Mouse (Mus musculus): ENCODE measurements around the gene Get4. TPM values are rescaled to one million over a fixed set of nuclear protein-coding genes. Genes with fewer than 3 reads are reported as not detected.

The Get4 gene
- polyA plus RNA-seq, 1 experiment from 2014 or later: 123 TPM

DNA sequence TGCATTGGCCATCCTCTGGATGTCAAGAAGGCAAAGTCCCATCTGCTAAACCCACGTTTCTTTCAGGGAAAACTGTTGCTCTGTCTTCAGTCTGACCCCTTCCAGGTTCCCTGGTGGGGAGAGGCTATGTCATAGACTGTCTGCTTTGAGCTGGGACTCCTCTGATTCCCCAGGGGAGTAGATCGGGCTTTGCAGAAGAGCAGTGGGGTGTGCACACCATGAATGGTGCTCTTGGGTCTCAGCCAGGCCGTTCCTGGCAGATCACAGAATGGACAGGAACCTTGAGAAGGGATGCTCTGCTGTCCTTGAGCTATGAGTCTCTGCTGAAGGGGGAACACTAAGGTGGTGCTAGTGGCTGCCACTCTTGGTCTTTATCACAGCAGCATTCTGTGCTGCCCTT is 3.3 kb upstream of the Get4 start:
- WGBS: 82% methylated on average over 3 of the region's 3 CpGs

GRCm38 (mm10) chr5:139251279-139251678 is 845 bp upstream of the Get4 start:
- H3K4me1 ChIP-seq: peaks cover 26% of the 10 kb centered on the region
- no peaks in the 10 kb centered on the region for H3K9me3 ChIP-seq (replicated peaks)
- peak overlapping the region; percentile 89 for H3K4me3 ChIP-seq
- peak overlapping the region; percentile 92 for H3K4me2 ChIP-seq (replicated peaks)
- no peaks in the 10 kb centered on the region for H3K27me3 ChIP-seq
- H3K36me3 ChIP-seq: peaks cover 41% of the 10 kb centered on the region
- peak overlapping the region; percentile 69 for H3K9ac ChIP-seq
- 80% methylated on average over 7 of the region's 7 CpGs for WGBS
- ATAC-seq (ENCODE audit: low FRiP score): no peak
- peak overlapping the region; percentile 92 for H3K27ac ChIP-seq

More for the DNA sequence above, 3.3 kb upstream of the Get4 start:
- no peak for ATAC-seq (ENCODE audit: low FRiP score)
- Histone ChIP-seq H3K9ac (no peak overlapping the region), H3K4me3 (no peak overlapping the region), H3K27ac (no peak overlapping the region), H3K27me3 (no peaks in the 10 kb centered on the region), H3K4me1 (peaks cover 14% of the 10 kb centered on the region), H3K4me2 (replicated peaks) (no peak overlapping the region), H3K9me3 (replicated peaks) (no peaks in the 10 kb centered on the region), H3K36me3 (peaks cover 66% of the 10 kb centered on the region)

DNA sequence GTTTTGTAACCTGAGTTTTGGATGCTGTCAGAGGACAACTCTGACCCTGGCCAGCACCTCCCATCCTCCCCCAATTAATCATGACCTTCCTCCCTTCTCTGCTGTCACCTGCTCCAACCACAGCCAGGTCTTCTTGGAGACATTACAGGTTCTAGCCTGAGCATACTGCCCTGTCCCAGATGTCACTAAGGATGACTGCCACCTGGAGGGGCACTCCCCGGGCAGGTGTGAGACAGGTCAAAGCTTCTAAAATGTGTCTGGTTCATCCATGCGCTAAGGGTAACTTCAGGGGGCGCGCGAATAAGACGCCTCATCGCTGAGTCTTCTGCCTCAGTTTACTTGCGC is 416 bp upstream of the Get4 start:
- WGBS: 0% methylated on average over 8 of the region's 8 CpGs
- peak overlapping the region; percentile 92 for H3K27ac ChIP-seq
- H3K36me3 ChIP-seq: peaks cover 37% of the 10 kb centered on the region

DNA sequence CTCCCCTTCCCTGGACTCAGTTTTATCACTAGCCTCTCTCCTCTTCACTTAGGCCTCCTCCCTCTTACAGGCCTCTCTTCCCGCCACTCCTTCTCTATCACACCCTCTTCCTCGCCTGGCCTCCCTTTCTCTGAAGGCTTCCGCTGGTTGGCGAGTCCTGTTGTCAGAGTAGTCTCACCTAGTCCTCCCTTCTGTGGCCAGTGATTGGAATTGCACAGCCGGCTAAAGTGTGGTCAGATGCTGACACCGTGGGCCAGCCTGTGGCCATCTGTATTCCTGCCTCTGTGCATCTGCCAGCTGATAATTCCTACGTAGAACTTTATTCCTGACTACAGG is 754 bp downstream of the Get4 start:
- Histone ChIP-seq H3K27ac (peak overlapping the region; percentile 92), H3K9me3 (replicated peaks) (no peaks in the 10 kb centered on the region), H3K4me2 (replicated peaks) (peak overlapping the region; percentile 92), H3K36me3 (peaks cover 30% of the 10 kb centered on the region), H3K9ac (peak overlapping the region; percentile 87), H3K4me3 (peak overlapping the region; percentile 89), H3K27me3 (no peaks in the 10 kb centered on the region), H3K4me1 (peaks cover 26% of the 10 kb centered on the region)
- ATAC-seq (ENCODE audit: low FRiP score): no peak; the same call in 1 of the 2 replicates
- 0% methylated on average over 7 of the region's 7 CpGs for WGBS

More for the DNA sequence above, 416 bp upstream of the Get4 start:
- Histone ChIP-seq H3K4me1 (peaks cover 26% of the 10 kb centered on the region), H3K4me2 (replicated peaks) (peak overlapping the region; percentile 92), H3K27me3 (no peaks in the 10 kb centered on the region), H3K9me3 (replicated peaks) (no peaks in the 10 kb centered on the region), H3K9ac (peak overlapping the region; percentile 69), H3K4me3 (peak overlapping the region; percentile 89)
- ATAC-seq (ENCODE audit: low FRiP score): peak; percentile 64

DNA sequence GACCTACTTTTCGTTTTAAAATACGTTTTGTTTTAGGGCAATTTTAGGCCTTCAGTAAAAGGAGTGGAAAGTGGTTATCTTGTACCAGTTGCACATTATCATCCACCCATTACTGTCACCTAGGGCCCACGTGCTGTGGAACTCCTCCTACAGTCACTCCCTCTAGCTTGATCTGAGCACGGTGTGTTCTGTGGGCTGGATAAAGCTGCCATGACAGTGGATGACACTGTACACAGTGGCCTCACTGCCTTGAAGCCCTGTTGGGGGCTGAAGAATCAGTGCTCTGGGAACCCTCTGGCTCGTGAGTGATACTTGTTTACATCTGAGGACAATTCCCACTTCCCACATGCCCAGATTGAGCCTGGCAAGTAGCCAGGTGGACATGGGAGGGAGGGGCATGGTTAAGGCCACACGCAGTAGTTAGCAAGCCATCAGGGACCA is 1.2 kb downstream of the Get4 start:
- Histone ChIP-seq H3K27me3 (no peaks in the 10 kb centered on the region), H3K4me3 (peak overlapping the region; percentile 89), H3K9ac (peak overlapping the region; percentile 87), H3K4me2 (replicated peaks) (peak overlapping the region; percentile 92), H3K4me1 (peaks cover 26% of the 10 kb centered on the region), H3K36me3 (peaks cover 25% of the 10 kb centered on the region), H3K9me3 (replicated peaks) (no peaks in the 10 kb centered on the region), H3K27ac (peak overlapping the region; percentile 92)
- ATAC-seq (ENCODE audit: low FRiP score): no peak
- 11% methylated on average over 6 of the region's 6 CpGs for WGBS

- Histone ChIP-seq H3K9ac (no peak overlapping the region), H3K4me2 (replicated peaks) (no peak overlapping the region), H3K9me3 (replicated peaks) (no peaks in the 10 kb centered on the region), H3K27me3 (no peaks in the 10 kb centered on the region), H3K36me3 (peaks cover 13% of the 10 kb centered on the region; the same call in 1 of the 2 replicates), H3K27ac (no peak overlapping the region), H3K4me3 (no peak overlapping the region), H3K4me1 (peaks cover 26% of the 10 kb centered on the region)
- ATAC-seq (ENCODE audit: low FRiP score): no peak
- WGBS: 82% methylated on average over 6 of the region's 6 CpGs
Measured at GRCm38 (mm10) chr5:139254938-139255337, 2.8 kb downstream of the Get4 start.

DNA sequence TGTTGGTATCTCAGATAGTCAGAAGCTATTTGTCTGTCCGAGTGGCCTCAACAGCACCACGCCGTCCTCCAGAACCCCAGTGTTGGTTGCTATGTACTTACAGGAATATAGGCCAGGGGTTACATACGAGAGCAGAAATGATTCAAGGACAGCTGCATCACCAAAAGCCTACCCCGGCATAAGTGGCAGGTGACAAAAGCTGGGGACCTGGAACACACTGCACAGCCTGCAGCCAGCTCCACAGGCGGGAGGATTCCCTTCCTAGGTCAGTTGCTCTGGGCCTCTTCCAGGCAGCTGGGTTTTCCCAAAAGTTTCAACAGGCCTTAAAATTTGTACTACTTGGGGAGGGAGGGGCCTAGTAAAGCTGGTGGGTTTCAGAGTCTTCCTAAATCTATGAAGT is 3.7 kb downstream of the Get4 start:
- no peak overlapping the region for H3K4me2 ChIP-seq (replicated peaks)
- no peaks in the 10 kb centered on the region for H3K27me3 ChIP-seq
- no peaks in the 10 kb centered on the region for H3K9me3 ChIP-seq (replicated peaks)
- WGBS: 90% methylated on average over 6 of the region's 6 CpGs
- H3K27ac ChIP-seq: no peak overlapping the region
- peaks cover 26% of the 10 kb centered on the region for H3K4me1 ChIP-seq
- H3K9ac ChIP-seq: no peak overlapping the region
- no peak overlapping the region for H3K4me3 ChIP-seq
- no peak for ATAC-seq (ENCODE audit: low FRiP score)
- H3K36me3 ChIP-seq: peaks cover 7% of the 10 kb centered on the region; the same call in 1 of the 2 replicates

GRCm38 (mm10) chr5:139256211-139256765 is 4.2 kb downstream of the Get4 start:
- Histone ChIP-seq H3K4me1 (peaks cover 25% of the 10 kb centered on the region), H3K36me3 (peaks cover 7% of the 10 kb centered on the region; the same call in 1 of the 2 replicates), H3K4me2 (replicated peaks) (no peak overlapping the region), H3K9ac (no peak overlapping the region), H3K27me3 (no peaks in the 10 kb centered on the region), H3K9me3 (replicated peaks) (no peaks in the 10 kb centered on the region), H3K4me3 (no peak overlapping the region), H3K27ac (no peak overlapping the region)
- no peak for ATAC-seq (ENCODE audit: low FRiP score)
- WGBS: 93% methylated on average over 3 of the region's 3 CpGs

DNA sequence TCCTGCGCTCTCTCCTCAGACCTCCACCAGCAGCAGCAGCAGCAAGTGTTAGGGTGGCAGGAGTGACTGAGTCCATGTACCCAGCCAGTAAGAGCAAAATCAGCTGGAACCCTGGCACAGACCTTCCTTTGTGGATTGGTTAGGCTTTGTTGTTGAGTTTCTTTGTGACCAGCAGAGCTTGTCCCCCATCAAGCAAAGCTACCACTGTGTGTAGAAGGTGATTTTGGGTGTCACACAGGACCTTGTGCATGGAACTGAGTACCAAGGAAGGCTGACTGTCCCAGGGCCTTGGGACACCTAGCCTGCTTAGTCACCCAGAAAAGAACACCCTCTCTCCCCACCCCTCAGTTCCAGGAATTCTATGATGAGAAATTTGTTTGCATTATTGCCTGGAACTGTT is 5.1 kb downstream of the Get4 start:
- Histone ChIP-seq H3K4me3 (no peak overlapping the region), H3K4me1 (peaks cover 20% of the 10 kb centered on the region), H3K9ac (no peak overlapping the region), H3K4me2 (replicated peaks) (no peak overlapping the region), H3K27me3 (no peaks in the 10 kb centered on the region), H3K27ac (no peak overlapping the region), H3K36me3 (peaks cover 13% of the 10 kb centered on the region), H3K9me3 (replicated peaks) (no peaks in the 10 kb centered on the region)
- ATAC-seq (ENCODE audit: low FRiP score): no peak
- 95% methylated on average over 1 of the region's 1 CpGs for WGBS

GRCm38 (mm10) chr5:139257818-139258217 is 5.7 kb downstream of the Get4 start:
- Histone ChIP-seq H3K9ac (no peak overlapping the region), H3K27ac (no peak overlapping the region), H3K27me3 (no peaks in the 10 kb centered on the region), H3K4me3 (no peak overlapping the region), H3K9me3 (replicated peaks) (no peaks in the 10 kb centered on the region), H3K36me3 (peaks cover 18% of the 10 kb centered on the region), H3K4me2 (replicated peaks) (no peak overlapping the region), H3K4me1 (peaks cover 20% of the 10 kb centered on the region)
- 84% methylated on average over 4 of the region's 4 CpGs for WGBS
- ATAC-seq (ENCODE audit: low FRiP score): no peak

GRCm38 (mm10) chr5:139258371-139259035 is 6.4 kb downstream of the Get4 start:
- WGBS: 92% methylated on average over 8 of the region's 8 CpGs

GRCm38 (mm10) chr5:139259853-139260252 is 7.7 kb downstream of the Get4 start:
- H3K27ac ChIP-seq: no peak overlapping the region
- no peak overlapping the region for H3K4me2 ChIP-seq (replicated peaks)
- H3K27me3 ChIP-seq: no peaks in the 10 kb centered on the region
- H3K9ac ChIP-seq: no peak overlapping the region
- 87% methylated on average over 5 of the region's 5 CpGs for WGBS
- peaks cover 39% of the 10 kb centered on the region for H3K36me3 ChIP-seq
- peaks cover 1% of the 10 kb centered on the region; the same call in 1 of the 2 replicates for H3K4me1 ChIP-seq
- H3K4me3 ChIP-seq: no peak overlapping the region
- no peak for ATAC-seq (ENCODE audit: low FRiP score)
- H3K9me3 ChIP-seq (replicated peaks): no peaks in the 10 kb centered on the region

More at GRCm38 (mm10) chr5:139258371-139259035, 6.4 kb downstream of the Get4 start:
- no peak overlapping the region for H3K4me3 ChIP-seq
- ATAC-seq (ENCODE audit: low FRiP score): no peak
- H3K36me3 ChIP-seq: peaks cover 25% of the 10 kb centered on the region
- H3K4me2 ChIP-seq (replicated peaks): no peak overlapping the region
- no peak overlapping the region for H3K9ac ChIP-seq
- H3K9me3 ChIP-seq (replicated peaks): no peaks in the 10 kb centered on the region
- H3K27me3 ChIP-seq: no peaks in the 10 kb centered on the region
- no peak overlapping the region for H3K27ac ChIP-seq
- peaks cover 15% of the 10 kb centered on the region for H3K4me1 ChIP-seq

- H3K27me3 ChIP-seq: no peaks in the 10 kb centered on the region
- 95% methylated on average over 4 of the region's 4 CpGs for WGBS
- no peak overlapping the region for H3K27ac ChIP-seq
- no peaks in the 10 kb centered on the region for H3K9me3 ChIP-seq (replicated peaks)
- ATAC-seq (ENCODE audit: low FRiP score): no peak
- H3K36me3 ChIP-seq: peaks cover 54% of the 10 kb centered on the region
- no peaks in the 10 kb centered on the region for H3K4me1 ChIP-seq
- no peak overlapping the region for H3K4me3 ChIP-seq
- H3K9ac ChIP-seq: no peak overlapping the region
- no peak overlapping the region for H3K4me2 ChIP-seq (replicated peaks)
Measured at GRCm38 (mm10) chr5:139261403-139261802, 9.3 kb downstream of the Get4 start.

Data from hindbrain, embryonic 12.5 days (tissue).